Mouse (Mus musculus) neural tube, embryonic 11.5 days (tissue): ENCODE data around the gene Irf1. TPM values are rescaled to one million over a fixed set of nuclear protein-coding genes. Genes with fewer than 3 reads are reported as not detected.
A peak's percentile ranks its signal among the peaks of the same experiment; 100 is the strongest.
"Not testable (repeated sequence)": the region's sequence is repeated elsewhere in the genome, so short reads cannot be mapped to it uniquely, and the experiment has no call there.

Source experiments
- ATAC-seq: fragments of 200-750 bp; cut with Nextera tagmentation; 2 replicates; pipeline ENCODE4 v1.8.0; 2017; ENCODE audit warnings: moderate number of reproducible peaks, mild to moderate bottlenecking, moderate TSS enrichment, moderate library complexity; ENCODE audit not compliant: insufficient read depth, low FRiP score, low TSS enrichment
- DNase-seq: peaks from one replicate; pipeline ENCODE4 v3.0.0-alpha.2; 2015; ENCODE audit warnings: low spot score
- H3K27ac ChIP-seq: fragments of 300-500 bp; sonication (generic); 2 replicates; pipeline ENCODE4 v1.5.1; 2014; ENCODE audit warnings: low read depth, mild to moderate bottlenecking, low read length
- H3K27me3 ChIP-seq: fragments of 300-500 bp; sonication (generic); 2 replicates; pipeline ENCODE4 v1.6.1; 2014; ENCODE audit warnings: mild to moderate bottlenecking, low read length, mixed read lengths; ENCODE audit not compliant: control insufficient read depth, insufficient read depth
- H3K36me3 ChIP-seq: fragments of 300-500 bp; sonication (generic); 2 replicates; pipeline ENCODE4 v1.6.1; 2014; ENCODE audit warnings: mild to moderate bottlenecking, low read length, moderate library complexity, mixed read lengths; ENCODE audit not compliant: control insufficient read depth, insufficient read depth
- H3K4me1 ChIP-seq: fragments of 300-500 bp; sonication (generic); 2 replicates; pipeline ENCODE4 v1.6.1; 2014; ENCODE audit warnings: low read length, mixed read lengths; ENCODE audit not compliant: control insufficient read depth, insufficient read depth
- H3K4me2 ChIP-seq: fragments of 300-500 bp; sonication (generic); 2 replicates; pipeline ENCODE4 v1.6.1; 2014; ENCODE audit warnings: low read depth, mild to moderate bottlenecking, moderate library complexity
- H3K4me3 ChIP-seq: fragments of 300-500 bp; sonication (generic); 2 replicates; pipeline ENCODE4 v1.5.1; 2014; ENCODE audit warnings: low read depth, low read length
- H3K9ac ChIP-seq: fragments of 300-500 bp; sonication (generic); 2 replicates; pipeline ENCODE4 v1.6.1; 2014; ENCODE audit warnings: mild to moderate bottlenecking, low read length
- H3K9me3 ChIP-seq: fragments of 300-500 bp; sonication (generic); 2 replicates; pipeline ENCODE4 v1.6.1; 2016; ENCODE audit warnings: low read length; ENCODE audit not compliant: control insufficient read depth
- WGBS: fragments of 180-500 bp; shearing (Covaris S2); extraction: QIAGEN DNeasy Blood & Tissue Kit; methylation state at CpG from one replicate; pipeline ENCODE4 v1.1.7; 2014; 5-methylcytosine and 5-hydroxymethylcytosine counted together
- polyA plus RNA-seq: library from polyadenylated mRNA; unstranded; fragments of >200 nt; fragmentation: Nextera tagmentation; extraction: Ambion mirVana; gene quantifications from 2 replicates; pipeline ENCODE4 v1.2.1, GENCODE M21; 2014

Irf1 gene
- polyA plus RNA-seq, 1 experiment from 2014 or later = 4.0 TPM

DNA sequence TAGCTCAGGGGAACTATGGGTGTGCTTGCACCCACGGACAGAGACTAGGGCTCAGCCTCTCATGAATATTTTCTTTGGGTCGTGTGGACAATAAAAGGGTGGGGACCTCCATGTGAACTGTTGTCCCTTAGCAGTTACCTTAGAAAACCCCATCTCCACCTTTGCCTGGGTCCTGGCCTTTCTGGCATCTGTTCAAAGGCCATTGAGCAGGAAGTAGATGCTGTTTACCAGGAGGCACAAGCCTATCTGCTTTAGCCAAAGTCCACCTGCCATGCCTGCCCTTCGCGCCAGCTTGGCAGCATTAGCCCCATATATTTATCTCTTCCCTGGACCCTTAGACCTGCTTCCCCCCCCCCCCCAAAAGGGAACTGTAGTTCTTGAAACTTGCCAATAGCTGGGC, 12.2 kb upstream of the Irf1 start:
- H3K4me3 ChIP-seq = no peak overlapping the region
- no peak for DNase-seq
- H3K27me3 ChIP-seq = peaks cover 15% of the 10 kb centered on the region; the same call in 1 of the 2 replicates
- H3K4me2 ChIP-seq = no peak overlapping the region
- no peaks in the 10 kb centered on the region for H3K36me3 ChIP-seq
- H3K9ac ChIP-seq = no peak overlapping the region
- ATAC-seq = no peak
- H3K9me3 ChIP-seq = no peaks in the 10 kb centered on the region
- 89% methylated on average over 4 of the region's 4 CpGs for WGBS
- H3K27ac ChIP-seq = no peak overlapping the region
- no peaks in the 10 kb centered on the region; the same call in 1 of the 2 replicates for H3K4me1 ChIP-seq

DNA sequence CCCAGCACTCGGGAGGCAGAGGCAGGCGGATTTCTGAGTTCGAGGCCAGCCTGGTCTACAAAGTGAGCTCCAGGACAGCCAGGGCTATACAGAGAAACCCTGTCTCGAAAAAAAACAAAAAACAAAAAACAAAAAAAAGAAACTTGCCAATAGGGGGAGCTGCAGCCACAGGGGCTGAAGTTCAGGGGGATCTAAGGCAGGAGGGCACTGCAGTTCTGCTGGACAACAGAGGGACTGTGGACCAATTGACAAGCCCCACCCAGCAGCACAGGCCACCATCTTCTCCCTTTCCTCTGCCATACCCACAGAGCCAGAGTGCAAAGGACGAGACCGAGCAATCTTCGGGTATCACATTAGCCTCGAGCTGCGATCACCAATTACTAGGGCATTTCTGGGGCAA, 11.8 kb upstream of the Irf1 start:
- DNase-seq, H3K36me3 ChIP-seq, H3K4me1 ChIP-seq, H3K4me3 ChIP-seq, H3K27ac ChIP-seq, H3K4me2 ChIP-seq, H3K9me3 ChIP-seq, ATAC-seq, H3K9ac ChIP-seq: not testable (repeated sequence)
- H3K27me3 ChIP-seq = peaks cover 15% of the 10 kb centered on the region; the same call in 1 of the 2 replicates
- 89% methylated on average over 9 of the region's 9 CpGs for WGBS

DNA sequence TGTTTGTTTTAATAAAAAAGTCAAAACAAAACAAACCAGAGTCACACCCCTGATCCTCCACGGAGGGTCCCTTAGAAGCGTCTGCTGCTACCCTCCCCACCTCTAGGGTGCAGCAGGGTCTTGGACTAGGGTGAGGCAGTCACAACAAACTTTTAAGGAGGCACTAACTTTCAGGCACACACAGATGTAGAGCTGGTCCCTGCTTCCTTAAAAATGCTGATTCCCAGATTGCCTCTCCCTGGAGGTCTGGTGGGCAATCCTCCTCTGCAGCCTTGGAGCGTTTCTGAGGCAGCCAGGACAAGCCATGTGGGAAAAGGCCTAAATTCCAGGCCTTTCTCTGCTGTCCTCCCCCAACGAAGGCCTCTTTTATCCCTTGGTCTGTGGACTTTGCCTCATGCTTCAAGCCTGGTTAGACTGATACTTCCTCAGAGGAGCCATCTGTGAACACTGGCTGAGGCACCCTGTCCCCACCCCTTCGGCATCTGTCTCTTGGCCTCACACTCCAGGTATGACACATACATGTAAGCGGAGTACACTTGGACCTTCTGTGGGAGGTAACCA, 10.9 kb upstream of the Irf1 start:
- Histone ChIP-seq H3K36me3 (no peaks in the 10 kb centered on the region), H3K4me1 (peaks cover 12% of the 10 kb centered on the region), H3K27me3 (peaks cover 15% of the 10 kb centered on the region; the same call in 1 of the 2 replicates), H3K9ac (no peak overlapping the region), H3K4me2 (no peak overlapping the region), H3K27ac (no peak overlapping the region), H3K4me3 (no peak overlapping the region), H3K9me3 (no peaks in the 10 kb centered on the region)
- DNase-seq (no peak), ATAC-seq (no peak)
- WGBS = 44% methylated on average over 6 of the region's 6 CpGs

DNA sequence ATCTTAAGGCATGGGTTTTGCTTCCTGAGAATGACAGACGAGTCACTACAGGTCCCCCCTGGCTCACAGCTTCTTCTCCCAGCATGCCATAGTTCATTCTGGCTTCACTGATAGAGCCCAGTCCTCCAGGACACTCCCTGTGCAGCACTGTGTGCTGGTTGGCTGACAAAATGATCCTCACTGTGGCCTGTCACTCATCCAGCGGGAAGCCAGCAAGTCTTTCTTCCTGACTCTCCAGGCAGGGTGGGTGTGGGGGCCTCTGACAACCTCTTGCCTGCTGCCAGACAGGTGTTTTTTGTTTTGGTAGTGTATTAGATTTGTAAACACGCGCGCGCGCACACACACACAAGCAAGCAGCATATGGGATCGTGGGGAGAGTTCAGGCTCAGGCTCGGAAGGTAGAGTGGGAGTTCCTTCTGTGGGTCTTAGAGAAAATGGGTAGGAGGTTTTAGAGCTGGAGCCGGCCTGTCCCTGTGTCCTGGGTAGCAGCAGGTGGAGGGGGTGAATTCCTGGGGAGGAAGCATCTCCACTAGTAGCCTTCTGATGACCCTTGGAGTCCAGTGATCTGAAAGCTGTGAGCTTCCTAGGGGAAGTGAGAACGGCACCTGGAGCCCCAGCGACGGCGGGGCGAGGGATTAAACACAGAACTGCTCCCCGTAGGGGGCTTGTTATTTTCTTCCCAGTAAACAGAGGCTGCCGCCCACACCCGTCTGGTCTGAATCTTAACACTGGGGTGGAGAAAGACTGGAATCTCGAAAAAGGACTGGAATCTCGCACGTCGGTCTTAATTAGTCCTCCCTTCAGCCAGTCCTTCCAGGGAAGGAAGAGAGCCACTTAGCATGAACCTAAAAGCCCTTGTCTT, 10.0 kb upstream of the Irf1 start:
- H3K9ac ChIP-seq = no peak overlapping the region
- no peaks in the 10 kb centered on the region for H3K36me3 ChIP-seq
- H3K4me1 ChIP-seq = peaks cover 14% of the 10 kb centered on the region
- H3K27ac ChIP-seq = no peak overlapping the region
- peaks cover 15% of the 10 kb centered on the region; the same call in 1 of the 2 replicates for H3K27me3 ChIP-seq
- ATAC-seq = no peak
- DNase-seq = no peak
- no peaks in the 10 kb centered on the region for H3K9me3 ChIP-seq
- H3K4me3 ChIP-seq = no peak overlapping the region
- 9% methylated on average over 22 of the region's 22 CpGs for WGBS
- no peak overlapping the region for H3K4me2 ChIP-seq

DNA sequence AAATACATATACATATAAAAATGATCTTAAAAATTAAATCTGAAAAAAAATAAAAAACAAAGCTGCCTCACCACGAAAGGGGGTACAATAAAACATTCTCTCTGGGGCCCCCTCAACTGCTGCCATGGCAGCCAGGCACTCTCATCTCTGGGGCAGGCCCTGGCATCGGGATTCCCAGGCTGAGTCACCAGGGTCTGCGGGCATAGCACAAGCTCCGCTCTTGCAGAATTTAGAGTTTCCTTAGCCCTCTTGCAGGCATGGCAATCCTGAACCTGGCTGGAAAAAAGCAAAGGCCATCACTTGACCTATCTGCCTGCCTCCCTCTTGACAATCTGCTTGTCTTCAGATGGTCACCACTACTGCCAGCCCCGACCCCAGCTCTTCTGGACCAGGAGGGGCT, 8.5 kb upstream of the Irf1 start:
- DNase-seq (no peak), ATAC-seq (no peak)
- Histone ChIP-seq H3K4me2 (no peak overlapping the region), H3K4me3 (no peak overlapping the region), H3K9me3 (no peaks in the 10 kb centered on the region), H3K4me1 (peaks cover 14% of the 10 kb centered on the region), H3K27me3 (peaks cover 15% of the 10 kb centered on the region; the same call in 1 of the 2 replicates), H3K27ac (no peak overlapping the region), H3K9ac (no peak overlapping the region), H3K36me3 (no peaks in the 10 kb centered on the region)
- WGBS = 81% methylated on average over 5 of the region's 5 CpGs

DNA sequence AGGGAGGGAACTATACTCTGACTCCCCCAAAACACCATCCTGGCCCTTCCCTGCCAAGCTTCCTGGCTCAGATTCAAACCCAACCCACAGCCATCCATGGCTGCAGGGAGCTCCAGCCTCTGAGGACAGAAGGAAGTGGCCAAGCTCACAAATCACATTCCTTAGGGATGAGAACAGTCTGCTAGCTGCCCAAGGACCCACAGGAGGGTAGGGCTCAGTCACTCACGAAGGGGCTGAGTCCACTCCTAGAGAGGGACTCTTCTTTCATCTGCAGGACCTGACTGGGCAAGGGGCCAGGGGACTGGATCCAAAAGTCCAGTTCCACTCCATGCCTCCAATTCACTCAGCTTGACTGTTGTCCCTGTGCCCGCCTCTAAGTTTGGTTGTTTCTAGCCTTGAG, 8.0 kb upstream of the Irf1 start:
- 65% methylated on average over 2 of the region's 2 CpGs for WGBS
- ATAC-seq = no peak
- peaks cover 15% of the 10 kb centered on the region; the same call in 1 of the 2 replicates for H3K27me3 ChIP-seq

DNA sequence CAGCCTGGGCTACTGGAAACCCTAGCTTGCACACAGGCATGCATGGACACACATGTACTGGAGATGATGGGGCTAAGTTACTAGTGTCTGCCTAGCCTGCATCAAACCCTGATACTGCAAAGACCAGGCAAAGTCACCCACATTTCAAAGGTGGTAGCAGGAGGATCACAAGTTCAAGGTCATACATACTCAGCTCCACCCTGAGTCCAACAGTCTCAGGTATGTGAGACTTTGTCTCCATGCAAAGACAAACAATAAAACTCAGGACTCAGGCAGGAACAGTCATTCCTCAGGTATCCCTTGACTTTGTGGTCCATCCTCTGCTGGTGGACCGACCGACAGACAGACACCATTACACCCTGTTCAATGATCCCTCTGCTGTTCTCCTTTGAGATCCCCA, 7.4 kb upstream of the Irf1 start:
- Histone ChIP-seq H3K9ac (no peak overlapping the region), H3K4me2 (peak overlapping the region; percentile 64; the same call in 1 of the 2 replicates), H3K4me1 (peaks cover 14% of the 10 kb centered on the region), H3K4me3 (peak overlapping the region; percentile 28; the same call in 1 of the 2 replicates), H3K9me3 (no peaks in the 10 kb centered on the region), H3K27me3 (peaks cover 15% of the 10 kb centered on the region; the same call in 1 of the 2 replicates), H3K36me3 (no peaks in the 10 kb centered on the region), H3K27ac (no peak overlapping the region)
- WGBS = 54% methylated on average over 2 of the region's 2 CpGs
- DNase-seq (no peak), ATAC-seq (no peak)

More for the DNA sequence above, 8.0 kb upstream of the Irf1 start:
- H3K27ac ChIP-seq = no peak overlapping the region
- no peak for DNase-seq
- peaks cover 14% of the 10 kb centered on the region for H3K4me1 ChIP-seq
- no peak overlapping the region for H3K4me3 ChIP-seq
- H3K9me3 ChIP-seq = no peaks in the 10 kb centered on the region
- H3K36me3 ChIP-seq = no peaks in the 10 kb centered on the region
- no peak overlapping the region for H3K9ac ChIP-seq
- no peak overlapping the region for H3K4me2 ChIP-seq

DNA sequence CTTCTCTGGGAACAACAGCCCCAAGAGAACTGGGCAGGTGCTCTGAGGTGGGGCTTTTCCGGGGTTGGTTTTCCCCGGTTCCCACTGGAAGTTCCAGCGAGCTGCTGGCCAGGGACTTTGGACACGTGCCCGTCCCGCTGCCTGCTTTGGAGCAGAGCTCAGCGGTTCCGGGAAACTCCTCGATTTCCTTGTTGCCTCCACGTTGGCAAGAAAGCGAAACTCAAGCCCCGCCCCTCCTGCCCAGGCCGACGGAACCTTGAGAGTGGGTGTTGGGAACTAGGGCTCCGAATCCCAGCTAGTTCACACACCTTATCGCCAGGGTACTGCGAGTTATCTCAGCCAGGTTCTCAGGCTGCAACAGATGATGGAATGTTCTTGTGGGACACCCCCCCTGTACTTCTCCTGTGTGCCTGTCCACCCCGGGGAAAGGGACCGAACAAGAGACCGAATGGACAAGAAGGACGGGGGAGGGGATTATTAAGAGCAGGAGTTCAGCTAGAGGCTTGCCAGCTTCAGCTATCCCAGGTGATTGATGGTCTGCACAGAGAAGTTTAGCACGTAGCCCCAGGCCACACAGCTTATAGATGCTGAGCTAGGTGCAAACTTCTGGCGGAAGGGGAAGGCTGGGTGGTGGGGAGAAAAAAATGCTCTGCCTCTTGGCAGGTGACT, 6.9 kb upstream of the Irf1 start:
- no peak overlapping the region for H3K27ac ChIP-seq
- peak; percentile 48 for ATAC-seq

More for the DNA sequence above, 6.9 kb upstream of the Irf1 start:
- Histone ChIP-seq H3K9ac (peak overlapping the region; percentile 14), H3K36me3 (no peaks in the 10 kb centered on the region), H3K4me3 (peak overlapping the region; percentile 28), H3K4me1 (peaks cover 14% of the 10 kb centered on the region), H3K27me3 (peaks cover 15% of the 10 kb centered on the region; the same call in 1 of the 2 replicates), H3K4me2 (peak overlapping the region; percentile 64), H3K9me3 (no peaks in the 10 kb centered on the region)
- 10% methylated on average over 23 of the region's 23 CpGs for WGBS
- DNase-seq = no peak
